Mouse (Mus musculus) liver, embryonic 11.5 days (tissue): ENCODE measurements around the gene Slc16a10. TPM values are rescaled to one million over a fixed set of nuclear protein-coding genes. Genes with fewer than 3 reads are reported as not detected.

Source experiments
- ATAC-seq: fragments of 200-750 bp; cut with Nextera tagmentation; replicated peaks from 2 replicates; pipeline ENCODE4 v1.8.0; 2017; ENCODE audit warnings: moderate number of reproducible peaks, mild to moderate bottlenecking, moderate TSS enrichment, moderate library complexity; ENCODE audit not compliant: low FRiP score
- DNase-seq: peaks from one replicate; pipeline ENCODE4 v3.0.0-alpha.2; 2017; ENCODE audit warnings: low spot score
- H3K27ac ChIP-seq: fragments of 300-500 bp; sonication (generic); 2 replicates; pipeline ENCODE4 v1.5.1; 2014; ENCODE audit warnings: mild to moderate bottlenecking, low read depth, low read length, control low read depth
- H3K27me3 ChIP-seq: fragments of 300-500 bp; sonication (generic); replicated peaks from 2 replicates; pipeline ENCODE4 v1.6.1; 2014; ENCODE audit warnings: low read length, mixed read lengths; ENCODE audit not compliant: control insufficient read depth, insufficient read depth
- H3K36me3 ChIP-seq: fragments of 300-500 bp; sonication (generic); 2 replicates; pipeline ENCODE4 v1.6.1; 2014; ENCODE audit warnings: mild to moderate bottlenecking, low read length, moderate library complexity, mixed read lengths; ENCODE audit not compliant: control insufficient read depth, insufficient read depth
- H3K4me1 ChIP-seq: fragments of 300-500 bp; sonication (generic); replicated peaks from 2 replicates; pipeline ENCODE4 v1.6.1; 2014; ENCODE audit warnings: low read length, mixed read lengths; ENCODE audit not compliant: control insufficient read depth, insufficient read depth
- H3K4me2 ChIP-seq: fragments of 300-500 bp; sonication (generic); 2 replicates; pipeline ENCODE4 v1.6.1; 2014; ENCODE audit warnings: mild to moderate bottlenecking, control low read depth, moderate library complexity
- H3K4me3 ChIP-seq: fragments of 300-500 bp; sonication (generic); 2 replicates; pipeline ENCODE4 v1.5.1; 2014; ENCODE audit warnings: low read depth, low read length, control low read depth
- H3K9ac ChIP-seq: fragments of 300-500 bp; sonication (generic); 2 replicates; pipeline ENCODE4 v1.6.1; 2014; ENCODE audit warnings: low read depth, low read length, control low read depth
- H3K9me3 ChIP-seq: fragments of 300-500 bp; sonication (generic); 2 replicates; pipeline ENCODE4 v1.6.1; 2016; ENCODE audit warnings: low read length, inconsistent platforms, mixed read lengths; ENCODE audit not compliant: control insufficient read depth
- WGBS: fragments of 180-500 bp; shearing (Covaris S2); extraction: QIAGEN DNeasy Blood & Tissue Kit; methylation state at CpG from one replicate; pipeline ENCODE4 v1.1.7; 2014; 5-methylcytosine and 5-hydroxymethylcytosine counted together
- polyA plus RNA-seq: library from polyadenylated mRNA; unstranded; fragments of >200 nt; fragmentation: Nextera tagmentation; extraction: Ambion mirVana; gene quantifications from 2 replicates; pipeline ENCODE4 v1.2.1, GENCODE M21; 2014

Gene Slc16a10
- 46.9 and 49.2 TPM in 2 replicates for polyA plus RNA-seq

DNA sequence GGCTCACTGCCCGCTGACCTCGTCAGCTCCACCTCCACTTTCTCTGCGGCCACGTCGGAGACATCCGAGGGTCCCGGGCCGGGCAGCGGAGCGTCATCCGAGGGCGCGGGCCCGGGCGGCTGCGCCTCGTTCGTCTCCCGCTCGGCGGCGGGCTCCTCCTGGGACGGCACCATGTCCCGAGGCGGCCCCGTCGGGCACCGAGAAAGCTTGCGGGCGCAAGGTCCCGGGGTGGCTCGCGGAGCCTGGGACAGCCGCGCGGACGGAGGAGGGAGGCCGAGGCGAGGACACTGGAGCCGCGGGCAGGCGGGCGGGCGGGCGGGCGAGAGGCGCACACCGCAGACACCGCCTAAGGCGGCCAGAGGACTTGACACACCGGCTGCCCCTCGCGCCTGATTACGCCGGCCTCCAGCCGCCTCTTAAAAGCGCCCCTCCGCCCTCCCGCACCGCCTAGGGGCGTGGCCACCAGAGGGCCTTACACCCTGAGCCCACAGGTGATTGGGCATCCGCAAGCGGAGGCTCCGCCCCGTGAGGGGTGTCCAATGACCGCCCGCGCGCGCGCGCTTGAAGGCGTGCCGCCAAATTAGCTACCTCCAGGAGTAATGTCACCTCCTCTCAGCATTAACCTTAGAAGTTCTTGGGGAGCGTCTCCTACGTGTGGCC, at the start of gene Slc16a10:
Gene Slc16a10, minus strand, starts transcription at position 395 of the 660 bp plus-strand sequence.
- ATAC-seq = peak; percentile 96
- H3K4me3 ChIP-seq = peak within 1 kb of the TSS; percentile 90
- no peaks in the 10 kb centered on the region for H3K27me3 ChIP-seq
- peak; percentile 93 for DNase-seq
- peak within 1 kb of the TSS; percentile 89 for H3K4me2 ChIP-seq
- H3K4me1 ChIP-seq = peaks cover 22% of the 10 kb centered on the region
- under 1% methylated on average over 58 of the region's 76 CpGs for WGBS
- peak within 1 kb of the TSS; percentile 90 for H3K27ac ChIP-seq
- H3K9me3 ChIP-seq = no peaks in the 10 kb centered on the region
- peak within 1 kb of the TSS; percentile 93 for H3K9ac ChIP-seq
- H3K36me3 ChIP-seq = no peaks in the 10 kb centered on the region; the same call in 1 of the 2 replicates

DNA sequence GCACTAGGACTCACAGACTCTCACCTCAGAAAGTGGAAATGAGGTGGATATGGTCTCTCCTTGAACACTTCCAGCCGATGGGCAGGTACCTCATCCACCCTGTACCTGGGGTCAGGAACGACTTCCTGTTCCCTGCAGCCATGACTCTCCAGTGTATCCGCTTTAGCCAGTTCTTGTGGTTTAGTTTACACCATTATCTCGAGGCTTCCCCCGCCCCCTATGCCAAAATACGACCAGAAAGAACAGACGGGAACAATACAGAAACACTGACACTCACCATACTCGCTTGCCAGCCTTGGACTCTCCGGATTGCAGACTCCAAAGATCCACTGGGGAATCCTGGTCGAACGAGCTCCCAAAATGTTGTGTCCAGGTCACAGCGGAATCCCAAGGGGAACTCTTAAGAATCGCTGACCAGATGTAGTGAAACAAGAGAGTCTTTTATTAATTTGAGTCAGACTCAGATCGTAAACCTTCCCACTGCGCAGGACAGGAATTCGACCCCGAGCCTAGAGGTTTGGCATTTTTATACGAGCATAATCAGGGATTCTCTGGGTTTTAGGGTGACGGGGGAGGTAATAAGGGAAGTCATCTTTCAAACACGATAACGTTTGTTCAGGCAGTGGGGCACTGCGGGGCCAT, 49.4 kb upstream of the Slc16a10 start:
- ATAC-seq = no peak
- 33% methylated on average over 22 of the region's 22 CpGs for WGBS

DNA sequence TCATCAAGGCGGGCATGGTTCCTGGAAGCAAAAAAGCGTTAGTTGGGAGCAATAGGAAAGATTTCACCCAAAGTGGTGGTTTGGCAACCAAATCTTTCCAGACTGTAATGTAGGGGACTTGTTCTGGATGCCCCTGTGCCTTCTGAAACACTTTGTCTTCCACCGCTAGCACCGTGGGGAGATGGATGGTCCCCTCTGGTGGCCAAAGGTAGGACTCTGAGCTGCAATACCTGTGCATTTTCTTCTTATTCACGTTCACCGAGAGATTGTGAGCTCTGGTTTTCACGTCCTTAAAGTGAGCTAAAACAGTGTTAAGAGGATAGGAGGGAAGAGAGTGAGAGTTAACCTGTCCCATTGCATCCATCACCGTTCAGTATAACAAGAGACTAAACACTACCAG, 48.8 kb upstream of the Slc16a10 start:
- no peak for DNase-seq
- Histone ChIP-seq H3K4me2 (peak overlapping the region; percentile 60), H3K4me3 (peak overlapping the region; percentile 5; the same call in 1 of the 2 replicates), H3K36me3 (no peaks in the 10 kb centered on the region), H3K4me1 (peaks cover 12% of the 10 kb centered on the region), H3K9me3 (no peaks in the 10 kb centered on the region), H3K9ac (0 out of 2 replicates have a peak overlapping the region, but pooled peaks have one; percentile 20), H3K27ac (no peak overlapping the region), H3K27me3 (no peaks in the 10 kb centered on the region)
- WGBS = 67% methylated on average over 8 of the region's 8 CpGs
- no peak for ATAC-seq

More for the DNA sequence above, 49.4 kb upstream of the Slc16a10 start:
- DNase-seq = no peak
- no peaks in the 10 kb centered on the region for H3K27me3 ChIP-seq
- peak overlapping the region; percentile 5 for H3K4me3 ChIP-seq
- no peaks in the 10 kb centered on the region for H3K36me3 ChIP-seq
- H3K27ac ChIP-seq = no peak overlapping the region
- H3K4me2 ChIP-seq = peak overlapping the region; percentile 60
- H3K4me1 ChIP-seq = peaks cover 12% of the 10 kb centered on the region
- no peaks in the 10 kb centered on the region for H3K9me3 ChIP-seq
- peak overlapping the region; percentile 20; the same call in 1 of the 2 replicates for H3K9ac ChIP-seq

DNA sequence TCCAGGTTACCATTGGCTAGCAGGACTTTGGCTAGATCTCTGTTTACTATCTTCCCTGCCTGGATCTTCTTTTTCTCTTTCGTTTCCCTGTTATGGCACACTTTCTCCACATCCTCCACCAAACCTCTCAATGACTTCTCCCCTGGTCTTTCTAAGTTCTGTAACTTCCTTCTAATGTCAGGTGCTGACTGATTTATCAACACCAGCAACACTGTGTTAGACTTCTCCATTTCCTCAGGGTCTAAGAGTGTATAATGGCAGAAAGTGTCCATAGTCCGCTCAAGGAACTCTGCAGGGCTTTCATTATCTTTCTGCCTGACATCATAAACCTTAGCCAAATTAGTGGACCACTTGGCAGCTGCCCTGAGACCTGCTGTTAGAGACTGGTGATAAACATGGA, 47.6 kb upstream of the Slc16a10 start:
- Histone ChIP-seq H3K4me3 (no peak overlapping the region), H3K27me3 (no peaks in the 10 kb centered on the region), H3K27ac (no peak overlapping the region), H3K9me3 (no peaks in the 10 kb centered on the region), H3K9ac (no peak overlapping the region), H3K4me1 (peaks cover 12% of the 10 kb centered on the region), H3K4me2 (no peak overlapping the region), H3K36me3 (no peaks in the 10 kb centered on the region)
- DNase-seq = no peak
- ATAC-seq = no peak
- WGBS = 51% methylated on average over 2 of the region's 2 CpGs

DNA sequence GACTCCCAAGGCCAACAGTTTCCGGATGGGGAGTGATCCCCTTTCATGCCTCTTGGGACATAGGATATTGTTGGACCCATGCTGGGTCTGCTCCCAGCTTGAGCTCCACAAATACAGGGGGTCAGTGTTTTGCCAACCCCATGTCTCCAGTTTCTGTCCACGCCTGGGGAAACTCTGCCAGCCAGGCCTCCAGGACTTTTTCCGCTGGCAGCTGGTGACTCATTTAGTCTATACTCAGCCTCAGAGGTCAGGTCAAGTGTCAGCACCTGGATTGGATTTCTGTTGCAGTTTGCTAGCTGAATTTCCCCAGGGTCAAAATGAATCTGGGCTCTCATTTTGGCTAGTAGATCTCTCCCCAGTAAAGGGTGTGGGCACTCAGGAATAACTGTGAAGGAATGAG, 46.8 kb upstream of the Slc16a10 start:
- 70% methylated on average over 3 of the region's 3 CpGs for WGBS
- no peak for DNase-seq
- H3K9me3 ChIP-seq = no peaks in the 10 kb centered on the region

DNA sequence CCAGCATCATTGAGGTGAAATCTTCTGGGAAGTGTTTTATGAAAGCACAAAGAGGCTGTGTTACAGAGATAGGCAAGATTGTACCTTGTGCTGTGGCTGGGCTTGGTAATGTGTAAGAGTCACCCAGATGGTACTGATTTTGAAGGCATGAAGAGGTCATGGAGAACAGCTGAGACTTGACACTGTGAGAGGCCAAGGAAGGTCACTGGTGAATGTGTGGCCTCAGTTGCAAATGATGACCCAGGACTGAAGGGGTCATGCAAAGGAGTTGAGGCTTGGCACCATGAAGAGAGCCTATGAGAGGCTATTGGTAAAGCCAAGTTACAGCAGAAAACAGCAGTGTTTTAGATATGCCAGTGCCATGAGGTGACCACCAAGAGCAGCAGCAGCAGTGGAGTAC, 43.9 kb upstream of the Slc16a10 start:
- Histone ChIP-seq H3K27ac (no peak overlapping the region), H3K9me3 (no peaks in the 10 kb centered on the region), H3K9ac (no peak overlapping the region), H3K36me3 (no peaks in the 10 kb centered on the region), H3K4me1 (no peaks in the 10 kb centered on the region; the same call in 1 of the 2 replicates), H3K4me3 (no peak overlapping the region), H3K27me3 (no peaks in the 10 kb centered on the region), H3K4me2 (no peak overlapping the region)
- DNase-seq (no peak), ATAC-seq (no peak)

More for the DNA sequence above, 46.8 kb upstream of the Slc16a10 start:
- no peak overlapping the region for H3K27ac ChIP-seq
- H3K4me1 ChIP-seq = peaks cover 12% of the 10 kb centered on the region
- no peak overlapping the region for H3K4me3 ChIP-seq
- H3K9ac ChIP-seq = no peak overlapping the region
- H3K4me2 ChIP-seq = no peak overlapping the region
- no peaks in the 10 kb centered on the region for H3K27me3 ChIP-seq
- no peak for ATAC-seq
- no peaks in the 10 kb centered on the region for H3K36me3 ChIP-seq

DNA sequence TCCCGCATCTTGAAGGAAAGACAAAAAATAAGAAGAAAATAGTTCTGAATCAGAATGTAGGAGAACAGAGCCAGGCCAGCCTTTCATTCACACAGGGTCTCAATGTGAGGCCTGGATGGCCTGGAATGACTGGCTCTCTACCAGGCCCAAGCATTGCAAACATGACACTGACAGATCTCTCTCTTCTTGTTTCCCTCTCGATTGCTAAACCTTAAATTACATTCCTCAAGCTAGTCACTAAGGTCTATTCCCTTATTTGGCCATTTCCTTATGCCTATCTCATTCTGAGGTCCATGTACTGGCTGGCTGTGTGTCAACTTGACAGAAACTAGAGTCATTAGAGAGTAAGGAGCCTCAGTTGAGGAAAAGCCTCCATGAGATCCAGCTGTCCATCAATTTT, 38.0 kb upstream of the Slc16a10 start:
- no peak for DNase-seq
- WGBS = 65% methylated on average over 2 of the region's 2 CpGs
- Histone ChIP-seq H3K36me3 (no peaks in the 10 kb centered on the region), H3K9ac (no peak overlapping the region), H3K4me2 (no peak overlapping the region), H3K4me1 (no peaks in the 10 kb centered on the region), H3K4me3 (no peak overlapping the region), H3K27me3 (no peaks in the 10 kb centered on the region), H3K27ac (no peak overlapping the region), H3K9me3 (no peaks in the 10 kb centered on the region)
- no peak for ATAC-seq

DNA sequence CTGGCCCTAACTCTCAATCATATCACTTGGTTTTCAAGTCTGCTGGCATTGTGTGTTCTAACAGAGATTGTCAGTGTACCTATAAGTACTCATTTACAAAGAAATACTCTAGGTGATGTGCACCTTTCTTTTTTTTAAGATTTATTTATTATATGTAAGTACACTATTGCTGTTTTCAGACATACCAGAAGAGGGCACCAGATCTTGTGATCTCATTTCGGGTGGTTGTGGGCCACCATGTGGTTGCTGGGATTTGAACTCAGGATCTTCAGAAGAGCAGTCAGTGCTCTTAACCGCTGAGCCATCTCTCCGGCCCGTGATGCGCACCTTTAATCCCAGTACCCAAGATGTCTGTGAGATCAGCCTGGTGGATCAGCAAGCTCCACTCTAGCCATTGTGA, 37.1 kb upstream of the Slc16a10 start:
- DNase-seq (no peak), ATAC-seq (no peak)
- no peaks in the 10 kb centered on the region for H3K27me3 ChIP-seq
- no peak overlapping the region for H3K27ac ChIP-seq
- H3K9me3 ChIP-seq = no peaks in the 10 kb centered on the region
- H3K4me2 ChIP-seq = no peak overlapping the region
- no peak overlapping the region for H3K4me3 ChIP-seq
- no peaks in the 10 kb centered on the region for H3K4me1 ChIP-seq
- H3K36me3 ChIP-seq = no peaks in the 10 kb centered on the region
- 89% methylated on average over 5 of the region's 5 CpGs for WGBS
- no peak overlapping the region for H3K9ac ChIP-seq
